Mouse (Mus musculus) duodenum, adult 2 months (tissue): ENCODE results near the gene Olfr353. TPM values are rescaled to one million over a fixed set of nuclear protein-coding genes. Genes with fewer than 3 reads are reported as not detected.

ENCODE experiments used
- polyA plus RNA-seq: library from polyadenylated mRNA; depleted of rRNA; stranded (reverse); fragments of >200 nt; gene quantifications from 2 replicates; pipeline ENCODE4 v1.2.3, GENCODE M21; 2012; ENCODE audit warnings: low replicate concordance; rRNA removed

The Olfr353 gene
- not detected in 2 replicates for polyA plus RNA-seq

DNA sequence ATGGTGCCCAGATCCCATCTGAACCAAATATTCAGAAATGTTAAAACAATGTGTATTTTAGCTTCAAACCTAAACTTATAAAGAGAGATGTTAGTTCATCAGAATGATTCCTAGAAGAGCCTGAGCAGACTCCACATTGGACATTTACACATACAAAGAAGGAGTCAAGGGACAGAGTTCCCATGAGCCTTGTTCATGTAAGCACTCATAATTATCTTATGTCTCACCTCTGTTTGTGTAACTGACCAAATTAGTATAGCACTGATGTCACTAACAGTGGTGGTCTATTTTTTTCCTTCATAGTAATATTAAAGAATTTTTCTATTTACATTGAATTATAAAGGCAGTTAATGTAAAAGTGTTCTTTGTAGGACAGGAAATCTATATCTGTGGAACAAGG is at the start of gene Olfr353:
TSS of gene Olfr353 (minus strand) at position 101 of the 400 bp plus-strand sequence.

GRCm38 (mm10) chr2:36936821-36937220 is 44.1 kb upstream of the Olfr353 start, which contains the start of gene Olfr356:
TSS of gene Olfr356 (plus strand) at chr2:36937121.

DNA sequence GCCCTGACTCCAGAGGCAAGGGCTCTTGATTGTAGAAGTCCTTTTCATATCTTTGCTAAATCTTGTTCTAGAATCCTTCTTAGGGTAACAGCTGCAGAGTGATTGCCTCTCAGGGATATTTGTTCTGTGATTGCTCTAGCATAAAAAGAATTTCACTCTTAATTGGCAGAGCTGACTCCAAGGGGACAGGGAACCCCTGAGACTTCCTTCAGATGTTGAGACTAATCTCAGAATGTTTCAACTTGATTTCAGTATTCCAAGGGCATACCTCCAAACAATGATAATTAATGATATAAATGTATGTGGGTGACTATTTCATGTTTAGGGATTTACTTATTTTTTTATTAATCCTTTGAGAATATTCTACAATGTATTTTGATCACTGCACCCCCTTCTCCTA is 36.1 kb upstream of the Olfr353 start, which contains the start of gene Olfr355:
TSS of gene Olfr355 (minus strand) at position 101 of the 400 bp plus-strand sequence.

GRCm38 (mm10) chr2:36905380-36905779 is 12.6 kb upstream of the Olfr353 start, which contains the start of gene Olfr354:
TSS of gene Olfr354 (plus strand) at chr2:36905680.

GRCm38 (mm10) chr2:36868160-36868559 is 24.6 kb downstream of the Olfr353 start, which contains the start of gene Olfr352:
TSS of gene Olfr352 (plus strand) at chr2:36868460.

DNA sequence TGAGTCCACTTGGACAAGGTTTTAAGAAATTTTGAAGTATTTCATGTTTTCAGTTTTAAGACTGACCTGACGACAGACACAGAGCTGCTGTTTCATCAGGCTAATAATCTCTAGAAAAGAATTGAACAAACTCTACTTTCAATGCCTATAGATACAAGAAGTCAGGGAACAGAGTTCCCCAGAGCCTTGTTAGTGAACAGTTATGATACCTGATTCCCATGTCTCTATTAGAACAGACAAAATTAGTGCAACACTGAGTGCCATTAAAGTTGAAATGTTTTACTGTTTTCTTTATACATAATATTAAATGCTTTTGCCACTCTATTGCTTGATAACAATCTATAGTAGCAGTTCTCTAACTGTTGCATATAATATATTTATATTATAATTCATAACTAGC is 30.2 kb downstream of the Olfr353 start, which contains the start of gene Olfr351:
TSS of gene Olfr351 (minus strand) at position 101 of the 400 bp plus-strand sequence.

GRCm38 (mm10) chr2:36846010-36846409 is 46.7 kb downstream of the Olfr353 start, which contains the start of gene Olfr350:
TSS of gene Olfr350 (plus strand) at chr2:36846310.

Other genes starting within 250 kb of the Olfr353 start
- not detected in 2 replicates for gene Olfr346, start 207.1 kb downstream of the Olfr353 start, polyA plus RNA-seq
- not detected in 2 replicates for gene Olfr347, start 161.0 kb downstream of the Olfr353 start, polyA plus RNA-seq
- gene Olfr348, start 108.7 kb downstream of the Olfr353 start, polyA plus RNA-seq = not detected in 2 replicates
- not detected in 2 replicates for gene Olfr50, start 102.4 kb downstream of the Olfr353 start, polyA plus RNA-seq
- gene Olfr3, start 75.9 kb downstream of the Olfr353 start, polyA plus RNA-seq = not detected in 2 replicates
- not detected in 2 replicates for gene Olfr350, start 46.6 kb downstream of the Olfr353 start, polyA plus RNA-seq
- gene Olfr351, start 30.3 kb downstream of the Olfr353 start, polyA plus RNA-seq = not detected in 2 replicates
- gene Olfr352, start 24.5 kb downstream of the Olfr353 start, polyA plus RNA-seq = not detected in 2 replicates
- not detected in 2 replicates for gene Olfr354, start 12.7 kb upstream of the Olfr353 start, polyA plus RNA-seq
- not detected in 2 replicates for gene Olfr355, start 36.0 kb upstream of the Olfr353 start, polyA plus RNA-seq
- not detected in 2 replicates for gene Olfr356, start 44.2 kb upstream of the Olfr353 start, polyA plus RNA-seq
- not detected in 2 replicates for gene Olfr357, start 100.9 kb upstream of the Olfr353 start, polyA plus RNA-seq
- not detected in 2 replicates for gene Olfr358, start 116.4 kb upstream of the Olfr353 start, polyA plus RNA-seq
- not detected in 2 replicates for gene Olfr360, start 172.8 kb upstream of the Olfr353 start, polyA plus RNA-seq
- not detected in 2 replicates for gene Olfr361, start 196.4 kb upstream of the Olfr353 start, polyA plus RNA-seq
- not detected in 2 replicates for gene Olfr362, start 225.0 kb upstream of the Olfr353 start, polyA plus RNA-seq
- not detected in 2 replicates for gene Olfr364-ps1, start 246.4 kb upstream of the Olfr353 start, polyA plus RNA-seq